Mouse (Mus musculus) adrenal gland, postnatal 25 days (tissue): ENCODE measurements around the gene Dyrk1b. TPM values are rescaled to one million over a fixed set of nuclear protein-coding genes. Genes with fewer than 3 reads are reported as not detected.
A peak's percentile ranks its signal among the peaks of the same experiment; 100 is the strongest.
"Not testable (repeated sequence)": the region's sequence is repeated elsewhere in the genome, so short reads cannot be mapped to it uniquely, and the experiment has no call there.

Experiments used
- DNase-seq: peaks from one replicate; pipeline ENCODE4 v3.0.0; 2021; ENCODE audit warnings: mixed read lengths
- long read RNA-seq: library from polyadenylated mRNA; stranded (forward); transcript quantifications from one replicate; pipeline ENCODE4 v2.0.0, GENCODE M21; 2021
- total RNA-seq: library from RNA; stranded (reverse); gene quantifications from 2 replicates; pipeline ENCODE4 v1.2.3, GENCODE M21; 2021

Gene Dyrk1b
- 42.3 and 46.2 TPM in 2 replicates for total RNA-seq
- long read RNA-seq, partial matches to known transcripts = 2 of 8 reads
- long read RNA-seq, other reads (novel, unspliced or antisense) = 2 of 8 reads

GRCm38 (mm10) chr7:28179228-28179627, at the start of gene Dyrk1b:
Gene Dyrk1b (plus strand): TSS chr7:28179469.
- peak; percentile 98 for DNase-seq

GRCm38 (mm10) chr7:28137613-28138012, 41.7 kb upstream of the Dyrk1b start:
- DNase-seq = peak; percentile 23

- peak; percentile 80 for DNase-seq
Measured at GRCm38 (mm10) chr7:28148263-28148662, 31.0 kb upstream of the Dyrk1b start.

GRCm38 (mm10) chr7:28149841-28150240, 29.4 kb upstream of the Dyrk1b start:
- DNase-seq = no peak

- peak; percentile 55 for DNase-seq
Measured at GRCm38 (mm10) chr7:28151584-28152221, 27.6 kb upstream of the Dyrk1b start.

- not testable (repeated sequence) for DNase-seq
Measured at GRCm38 (mm10) chr7:28153595-28153994, 25.7 kb upstream of the Dyrk1b start.

GRCm38 (mm10) chr7:28159292-28159691, 20.0 kb upstream of the Dyrk1b start:
- no peak for DNase-seq

- no peak for DNase-seq
Measured at GRCm38 (mm10) chr7:28159893-28160292, 19.4 kb upstream of the Dyrk1b start.

- DNase-seq = no peak
Measured at GRCm38 (mm10) chr7:28161163-28161749, 18.0 kb upstream of the Dyrk1b start.

GRCm38 (mm10) chr7:28165406-28165805, 13.9 kb upstream of the Dyrk1b start:
- DNase-seq = no peak

- peak; percentile 84 for DNase-seq
Measured at GRCm38 (mm10) chr7:28168320-28169115, 10.8 kb upstream of the Dyrk1b start.

GRCm38 (mm10) chr7:28169489-28170422, 9.5 kb upstream of the Dyrk1b start, which contains the start of gene Fbl:
Gene Fbl (plus strand): TSS chr7:28169710.
- DNase-seq = peak; percentile 90

- DNase-seq = no peak
Measured at GRCm38 (mm10) chr7:28175358-28175757, 3.9 kb upstream of the Dyrk1b start.

- DNase-seq = peak; percentile 93
Measured at GRCm38 (mm10) chr7:28179741-28180377, 590 bp downstream of the Dyrk1b start.

GRCm38 (mm10) chr7:28180890-28181289, 1.6 kb downstream of the Dyrk1b start:
- DNase-seq = no peak

GRCm38 (mm10) chr7:28181376-28181775, 2.1 kb downstream of the Dyrk1b start:
- no peak for DNase-seq

- DNase-seq = no peak
Measured at GRCm38 (mm10) chr7:28182320-28182719, 3.1 kb downstream of the Dyrk1b start.

- DNase-seq = no peak
Measured at GRCm38 (mm10) chr7:28185884-28186283, 6.6 kb downstream of the Dyrk1b start.

GRCm38 (mm10) chr7:28186631-28187030, 7.4 kb downstream of the Dyrk1b start:
- no peak for DNase-seq

- no peak for DNase-seq
Measured at GRCm38 (mm10) chr7:28191489-28191888, 12.2 kb downstream of the Dyrk1b start.

- DNase-seq = no peak
Measured at GRCm38 (mm10) chr7:28191903-28192302, 12.6 kb downstream of the Dyrk1b start.
